Mouse (Mus musculus) 416B (cell line): ENCODE data around the gene B3gnt2.

Experiments used
- DNase-seq: peaks from one replicate; pipeline ENCODE4 v3.0.0; 2011; ENCODE audit warnings: low read depth

The B3gnt2 gene

DNA sequence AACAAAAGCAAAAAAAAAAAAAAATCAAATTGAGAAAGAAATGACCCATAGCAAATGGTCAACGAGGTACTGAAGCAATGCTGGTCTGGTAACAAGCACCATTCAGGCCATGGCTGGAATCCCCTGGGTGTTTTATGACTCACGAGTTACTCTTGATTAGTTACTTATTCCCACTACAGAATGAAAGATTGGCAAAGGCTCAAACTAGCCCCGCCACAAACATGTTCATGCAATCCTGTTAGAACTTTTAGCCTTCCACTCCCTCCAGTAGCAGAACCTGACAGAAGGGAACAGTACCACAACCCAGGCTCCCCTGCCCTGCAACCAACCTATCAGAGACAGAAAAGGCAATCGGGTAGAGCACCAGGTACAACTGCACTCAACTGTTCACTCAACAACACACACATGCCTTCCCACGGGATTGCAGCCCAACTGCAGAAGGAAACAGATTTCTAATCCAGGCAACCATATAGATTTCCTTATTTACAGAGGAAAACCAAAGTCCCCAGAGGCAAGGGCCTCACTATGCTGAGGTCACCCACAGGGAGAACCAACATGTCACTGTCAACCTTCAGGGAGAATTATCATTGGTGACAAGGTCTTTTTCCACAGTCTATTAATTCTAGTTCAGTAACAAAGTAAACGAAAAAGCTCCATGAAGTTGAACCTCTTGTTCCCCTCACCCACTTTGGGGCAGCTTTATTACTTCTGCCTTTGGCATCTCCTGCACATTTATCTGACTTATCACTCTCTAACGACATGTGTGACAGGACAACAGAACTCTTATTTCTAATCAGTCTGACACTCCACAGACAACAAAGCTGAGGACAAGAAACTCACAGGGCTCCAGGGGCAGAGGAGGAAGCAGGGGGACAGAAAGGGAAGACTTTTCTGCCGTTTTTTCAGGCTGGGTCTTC, 12.8 kb downstream of the B3gnt2 start:
- peak; percentile 53 for DNase-seq

DNA sequence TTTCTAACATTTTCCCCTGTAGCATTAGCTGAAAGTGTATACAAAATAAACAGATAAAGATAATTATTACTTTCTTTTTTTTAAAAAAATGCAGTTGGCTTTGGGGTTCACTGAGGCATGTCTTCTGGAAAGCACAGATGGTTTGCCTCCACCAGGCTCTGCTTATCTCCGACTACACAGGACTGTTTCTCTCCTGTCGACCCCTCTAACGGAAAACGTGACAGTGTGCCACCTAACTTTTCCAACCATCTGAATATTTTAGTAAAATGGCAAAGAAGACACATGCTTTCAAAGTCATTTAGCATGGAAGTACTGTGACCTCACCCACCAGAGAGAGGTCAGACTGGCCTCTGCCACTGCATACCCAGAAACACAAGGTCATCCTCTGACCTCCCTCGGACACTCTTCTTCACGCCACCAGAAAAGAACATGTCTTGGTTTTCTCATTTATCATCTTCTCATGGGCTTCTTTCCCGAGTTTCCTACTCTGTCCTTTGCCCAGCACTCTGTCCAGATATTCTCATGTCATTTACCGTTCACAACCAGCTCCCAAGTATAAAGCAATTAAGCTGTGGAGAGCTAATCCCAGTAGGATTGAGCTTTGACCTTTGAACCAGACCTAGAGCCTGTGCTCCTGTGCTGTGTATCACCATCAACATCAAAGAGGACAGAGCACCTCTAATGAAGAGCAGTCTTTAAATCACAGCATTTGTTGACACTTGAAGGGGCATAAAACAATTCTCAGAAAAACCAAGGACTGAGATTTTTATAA, 13.6 kb downstream of the B3gnt2 start:
- DNase-seq = no peak

GRCm38 (mm10) chr11:22846093-22846835, 14.5 kb downstream of the B3gnt2 start:
- DNase-seq = no peak

GRCm38 (mm10) chr11:22844754-22845718, 15.7 kb downstream of the B3gnt2 start:
- peak; percentile 82 for DNase-seq

DNA sequence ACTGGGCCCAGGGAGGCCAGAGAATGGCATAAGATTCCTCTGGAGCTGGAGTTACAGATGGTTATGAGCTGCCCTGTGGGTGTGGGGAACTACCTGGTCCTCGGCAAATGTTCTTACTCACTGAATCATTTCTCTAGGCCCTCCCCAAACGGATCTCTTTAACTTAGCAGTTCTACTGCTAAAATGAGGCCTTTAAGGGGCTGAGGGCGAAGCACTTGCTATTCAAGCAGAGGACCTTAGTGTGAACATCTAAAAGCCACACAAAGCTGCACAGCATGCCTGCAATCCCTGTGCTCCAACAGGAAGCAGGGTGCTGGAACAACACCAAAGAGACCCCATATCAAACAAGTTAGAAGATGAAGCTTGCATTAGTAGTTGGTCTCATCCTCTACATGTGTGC, 21.3 kb downstream of the B3gnt2 start:
- DNase-seq = no peak

GRCm38 (mm10) chr11:22838361-22838760, 22.4 kb downstream of the B3gnt2 start:
- no peak for DNase-seq

DNA sequence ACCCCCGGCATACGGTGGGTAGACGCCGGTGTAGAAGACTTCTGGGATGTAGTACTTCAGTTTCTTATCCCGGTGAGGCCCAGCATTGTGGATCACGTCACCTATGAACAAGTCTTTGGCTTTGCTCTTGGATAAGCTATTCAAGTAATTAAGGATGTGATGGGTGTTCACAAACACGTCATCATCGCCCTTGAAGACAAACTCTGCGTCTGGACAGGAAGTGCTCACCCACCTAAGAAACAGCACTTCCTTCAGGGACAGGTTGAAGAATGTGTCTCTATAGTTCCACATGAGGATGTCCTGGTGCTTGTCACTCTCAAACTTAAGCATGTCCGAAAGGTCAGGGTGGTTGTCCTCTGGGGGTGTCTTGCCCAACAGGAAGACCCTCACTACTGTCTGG, 24.5 kb downstream of the B3gnt2 start:
- no peak for DNase-seq

- DNase-seq = no peak
Observed at GRCm38 (mm10) chr11:22832600-22832999, 28.2 kb downstream of the B3gnt2 start.

DNA sequence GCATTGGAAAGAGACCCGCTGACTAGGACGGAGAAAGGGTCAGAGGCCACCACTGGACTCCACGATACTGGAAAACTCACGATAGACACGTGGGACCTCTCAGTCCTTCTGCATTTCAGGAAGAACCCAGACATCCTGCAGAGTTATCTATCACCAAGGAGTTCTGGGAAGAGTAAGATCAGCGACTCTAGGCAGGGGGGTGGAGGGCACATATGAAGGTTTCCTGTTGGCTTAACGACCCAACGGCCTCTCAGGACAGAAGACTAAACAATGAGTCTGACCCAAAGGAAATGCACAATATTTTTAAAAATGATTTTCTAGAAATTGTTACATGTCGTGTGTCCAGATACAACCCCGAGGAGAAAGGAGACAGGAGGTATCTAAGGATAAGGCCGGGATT, 28.8 kb downstream of the B3gnt2 start:
- DNase-seq = no peak

- DNase-seq = no peak
Observed at GRCm38 (mm10) chr11:22830684-22831083, 30.1 kb downstream of the B3gnt2 start.

DNA sequence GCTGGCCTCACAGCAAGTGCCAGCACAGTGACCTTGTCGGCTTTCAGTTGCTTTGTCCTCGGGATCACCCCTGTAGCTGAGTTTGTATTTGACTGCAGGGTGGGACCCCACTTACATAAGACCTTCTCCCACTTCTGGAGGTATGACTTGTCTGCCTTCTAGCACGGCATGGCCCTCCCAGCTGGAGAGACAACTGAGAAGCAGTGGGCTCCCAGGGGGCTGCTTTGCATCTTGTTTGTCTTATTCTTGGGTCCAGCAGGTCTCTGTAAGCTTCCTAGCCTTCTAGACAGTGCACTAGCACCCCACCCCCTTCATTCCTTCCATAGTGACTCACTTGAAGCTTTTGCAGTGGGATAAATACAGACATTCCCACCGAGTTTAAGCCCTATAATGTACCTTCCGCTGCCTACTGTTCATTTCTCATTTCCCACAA, 30.6 kb downstream of the B3gnt2 start:
- DNase-seq = no peak

GRCm38 (mm10) chr11:22828988-22829632, 31.7 kb downstream of the B3gnt2 start:
- DNase-seq = no peak

- DNase-seq = no peak
Observed at GRCm38 (mm10) chr11:22827514-22828080, 33.2 kb downstream of the B3gnt2 start.

GRCm38 (mm10) chr11:22826665-22827064, 34.1 kb downstream of the B3gnt2 start:
- no peak for DNase-seq

DNA sequence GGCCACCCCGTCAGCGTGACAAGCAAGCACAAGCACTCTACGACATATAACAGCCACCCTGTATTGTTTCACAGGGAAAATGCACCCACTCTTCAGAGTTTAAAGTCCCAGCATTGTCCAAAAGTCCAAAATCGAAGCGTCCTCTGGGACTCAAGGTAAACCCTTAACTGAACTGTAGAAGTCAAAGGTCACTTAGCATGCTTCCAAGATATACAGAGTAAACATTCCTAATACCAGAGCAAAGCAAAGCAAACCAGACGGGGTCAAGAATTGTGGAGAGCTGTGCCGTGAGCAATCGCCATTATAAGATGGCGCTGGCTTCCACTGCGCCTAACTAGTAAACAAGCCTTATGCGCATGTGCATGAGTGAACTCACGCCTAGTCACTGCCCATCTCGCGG, 34.7 kb downstream of the B3gnt2 start:
- no peak for DNase-seq

GRCm38 (mm10) chr11:22825548-22825947, 35.2 kb downstream of the B3gnt2 start:
- DNase-seq = no peak

DNA sequence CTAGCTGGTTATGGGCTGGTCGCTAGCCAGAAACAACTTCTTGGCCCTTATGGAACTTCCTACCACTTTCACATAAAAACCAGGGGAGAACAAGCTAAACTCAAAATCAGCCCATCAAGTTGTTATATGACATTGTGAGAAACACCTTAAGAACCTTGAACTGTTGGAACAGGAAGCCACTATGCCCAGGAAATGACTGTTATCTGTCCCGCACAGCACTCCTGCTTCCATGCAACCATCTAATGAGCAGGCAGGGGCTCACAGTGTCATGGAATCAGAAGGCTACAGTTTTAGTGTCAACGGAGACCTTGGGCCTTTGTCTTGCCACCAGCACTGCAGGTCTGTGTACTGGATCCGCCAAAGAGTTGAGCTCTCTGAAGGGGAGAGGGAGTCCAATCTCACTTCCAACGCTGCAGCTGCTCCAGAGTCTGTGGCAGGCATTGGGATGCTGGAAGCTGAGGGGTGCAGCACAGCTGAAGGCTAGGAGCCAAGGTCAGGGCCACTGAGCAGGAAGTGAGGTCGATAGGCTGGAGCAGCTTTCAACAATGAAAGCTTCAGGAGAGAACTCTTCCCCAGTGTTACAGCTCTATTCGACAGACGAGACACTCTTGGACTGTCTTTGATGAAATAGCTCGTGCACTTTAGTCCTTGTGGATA, 36.6 kb downstream of the B3gnt2 start:
- peak; percentile 52 for DNase-seq

GRCm38 (mm10) chr11:22821243-22821642, 39.5 kb downstream of the B3gnt2 start:
- DNase-seq = no peak

DNA sequence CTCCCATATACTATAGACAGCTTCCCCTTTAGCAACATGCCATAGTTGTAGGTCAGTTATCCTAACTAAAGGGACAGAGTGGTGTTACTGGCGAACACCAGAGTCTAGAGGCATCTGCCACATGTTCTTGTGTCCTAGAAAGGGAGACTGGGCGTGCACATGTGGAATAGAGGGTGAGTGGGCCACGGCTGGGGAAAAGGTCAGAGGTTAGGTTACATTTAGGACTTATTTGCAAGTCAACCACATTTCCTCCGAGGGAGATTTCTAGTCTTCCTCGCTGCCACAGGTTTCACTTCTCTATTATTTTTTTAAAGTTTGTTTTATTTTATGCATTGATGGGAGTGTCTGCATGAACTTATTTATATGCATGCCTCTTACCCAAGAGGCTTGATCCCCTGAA, 42.4 kb downstream of the B3gnt2 start:
- no peak for DNase-seq

DNA sequence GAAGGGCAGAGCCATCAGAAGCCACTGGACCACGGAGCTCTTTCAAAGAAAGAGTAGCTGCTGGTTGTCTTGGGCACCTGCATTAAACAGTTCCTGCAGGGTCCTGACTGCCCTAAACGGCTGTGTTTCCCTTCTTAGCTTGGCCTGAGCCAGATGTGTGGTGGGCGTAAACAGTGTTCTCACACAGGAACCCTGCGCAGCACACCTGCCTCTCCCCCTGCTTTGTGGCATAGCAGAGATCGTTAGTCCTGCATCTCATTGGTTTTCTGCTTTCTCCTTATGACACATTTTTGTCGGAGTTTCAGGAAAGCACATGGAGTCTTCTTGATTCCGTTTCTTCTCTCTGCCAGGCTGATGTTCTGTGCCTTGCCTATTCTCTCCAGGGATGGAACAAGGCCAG, 44.9 kb downstream of the B3gnt2 start:
- no peak for DNase-seq
